Mouse (Mus musculus): ENCODE measurements around the gene Tbl1x.

DNA sequence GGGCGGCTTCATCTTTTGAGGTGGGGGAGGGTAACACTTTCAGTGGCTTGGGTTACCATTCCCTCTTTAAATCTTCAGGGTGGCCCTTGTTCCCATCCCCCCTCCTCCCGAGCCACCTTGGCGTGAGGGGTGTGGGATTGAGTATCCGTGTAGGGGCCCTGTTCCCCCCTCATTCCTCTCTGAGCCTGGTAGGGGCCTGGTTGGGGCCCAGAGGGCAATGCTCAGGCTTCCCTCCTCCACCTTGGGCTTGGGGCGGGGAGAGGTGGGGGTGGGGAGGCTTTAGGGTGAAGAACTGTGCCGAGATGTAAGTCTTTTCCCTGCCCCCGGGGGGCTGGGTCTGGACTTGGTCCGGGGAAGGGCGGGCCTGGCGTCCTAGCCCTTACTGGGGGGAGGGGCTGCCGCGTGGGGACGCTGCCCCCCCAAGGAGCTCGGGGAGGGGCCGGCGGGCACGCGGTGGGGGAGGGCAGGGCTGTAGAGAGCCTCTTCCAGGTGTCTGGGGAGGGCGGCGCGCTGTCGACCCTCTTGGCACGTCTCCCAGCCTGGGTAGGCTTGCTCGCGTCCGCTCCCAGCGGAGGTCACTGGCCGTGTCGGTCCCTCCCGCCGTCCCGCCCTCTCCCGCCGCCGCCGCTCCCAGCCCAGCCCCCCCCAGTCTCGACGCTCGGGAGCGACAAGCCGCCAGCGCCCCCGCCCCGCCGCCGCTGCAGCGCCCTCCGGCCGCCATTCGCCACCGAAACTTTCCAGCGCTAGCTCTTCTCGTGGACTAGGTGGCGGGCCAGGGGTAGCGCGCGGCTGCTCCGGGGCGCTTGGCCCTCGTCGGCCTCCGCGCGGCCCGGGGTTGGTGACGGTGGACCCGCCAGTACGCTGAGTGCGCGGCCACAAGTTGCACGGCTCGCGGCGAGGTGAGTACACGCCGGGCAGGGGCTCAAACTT is at the start of gene Tbl1x:
- TF ChIP-seq CTCF (IDR thresholded peaks at IDR 0.05; ENCODE audit: extremely low read depth, insufficient read depth, low read length) (no peak), POLR2A (IDR thresholded peaks at IDR 0.05; ENCODE audit: extremely low read depth, insufficient read depth, low read length) (no peak)
